Mouse (Mus musculus) gastrocnemius, postnatal 36 days (tissue): ENCODE measurements around the gene Flrt3. TPM values are rescaled to one million over a fixed set of nuclear protein-coding genes. Genes with fewer than 3 reads are reported as not detected.

ENCODE experiments used
- DNase-seq, 2 experiments: peaks; one replicate each; pipeline ENCODE4 v3.0.0; 2022
- intact Hi-C: fragments of 180-260 bp; cut with DNase I; formaldehyde crosslinking; loops from one replicate; pipeline ENCODE4 v1.15.1; 2025
- long read RNA-seq, 2 experiments: library from polyadenylated mRNA; stranded (forward); transcript quantifications; one replicate each; pipeline ENCODE4 v2.0.0; 2021
- total RNA-seq, 2 experiments: library from RNA; stranded (reverse); gene quantifications; 2 replicates each; pipeline ENCODE4 v1.2.3; 2021

Flrt3 gene
- total RNA-seq, result under 1 TPM; 0.26 to 0.35 TPM
- long read RNA-seq, experiment 1, result 0 reads
- long read RNA-seq, experiment 2, result 0 reads

- peak; percentile 49 to 70 for DNase-seq
- intact Hi-C loops, result no loop called here
These were observed at the start of gene Flrt3 for GRCm38 (mm10) chr2:140670963-140671702. Gene Flrt3 (minus strand): TSS chr2:140671469.

- intact Hi-C loops, result no loop called here
- DNase-seq, result no peak
These were observed 46.1 kb upstream of the Flrt3 start for GRCm38 (mm10) chr2:140717407-140717806.

GRCm38 (mm10) chr2:140715822-140716221, 44.6 kb upstream of the Flrt3 start:
- intact Hi-C loops, result no loop called here
- DNase-seq, result no peak

GRCm38 (mm10) chr2:140707550-140707949, 36.3 kb upstream of the Flrt3 start:
- intact Hi-C loops, result no loop called here
- DNase-seq, result no peak

GRCm38 (mm10) chr2:140705278-140705677, 34.0 kb upstream of the Flrt3 start:
- intact Hi-C loops, result no loop called here
- DNase-seq, result no peak

GRCm38 (mm10) chr2:140704146-140704545, 32.9 kb upstream of the Flrt3 start:
- DNase-seq, result no peak
- intact Hi-C loops, result no loop called here

GRCm38 (mm10) chr2:140703377-140703776, 32.1 kb upstream of the Flrt3 start:
- no peak for DNase-seq
- intact Hi-C loops, result no loop called here

GRCm38 (mm10) chr2:140698585-140698984, 27.3 kb upstream of the Flrt3 start:
- intact Hi-C loops, result no loop called here
- DNase-seq, result no peak

GRCm38 (mm10) chr2:140693845-140694244, 22.6 kb upstream of the Flrt3 start:
- intact Hi-C loops, result no loop called here
- DNase-seq, result no peak

- DNase-seq, result no peak
- intact Hi-C loops, result no loop called here
These were observed 21.2 kb upstream of the Flrt3 start for GRCm38 (mm10) chr2:140692461-140692860.

GRCm38 (mm10) chr2:140691403-140691802, 20.1 kb upstream of the Flrt3 start:
- DNase-seq, result no peak
- intact Hi-C loops, result no loop called here

- no peak for DNase-seq
- intact Hi-C loops, result no loop called here
These were observed 19.6 kb upstream of the Flrt3 start for GRCm38 (mm10) chr2:140690906-140691305.

- intact Hi-C loops, result no loop called here
- DNase-seq, result no peak
These were observed 5.5 kb upstream of the Flrt3 start for GRCm38 (mm10) chr2:140676728-140677127.

GRCm38 (mm10) chr2:140673466-140673865, 2.2 kb upstream of the Flrt3 start:
- intact Hi-C loops, result no loop called here
- no peak for DNase-seq

GRCm38 (mm10) chr2:140670457-140670856, 812 bp downstream of the Flrt3 start:
- peak in 1 of 2 experiments; percentile 18 for DNase-seq
- intact Hi-C loops, result no loop called here

GRCm38 (mm10) chr2:140669786-140670185, 1.5 kb downstream of the Flrt3 start:
- DNase-seq, result no peak
- intact Hi-C loops, result no loop called here

GRCm38 (mm10) chr2:140669081-140669480, 2.2 kb downstream of the Flrt3 start:
- no peak for DNase-seq
- intact Hi-C loops, result no loop called here

GRCm38 (mm10) chr2:140668311-140668710, 3.0 kb downstream of the Flrt3 start:
- intact Hi-C loops, result no loop called here

GRCm38 (mm10) chr2:140667261-140668047, 3.8 kb downstream of the Flrt3 start:
- intact Hi-C loops, result no loop called here

More at GRCm38 (mm10) chr2:140668311-140668710, 3.0 kb downstream of the Flrt3 start:
- peak in 1 of 2 experiments; percentile 23 for DNase-seq

GRCm38 (mm10) chr2:140666846-140667245, 4.4 kb downstream of the Flrt3 start:
- intact Hi-C loops, result no loop called here

More at GRCm38 (mm10) chr2:140667261-140668047, 3.8 kb downstream of the Flrt3 start:
- no peak for DNase-seq

GRCm38 (mm10) chr2:140664381-140664780, 6.9 kb downstream of the Flrt3 start:
- DNase-seq, result no peak
- intact Hi-C loops, result no loop called here

More at GRCm38 (mm10) chr2:140666846-140667245, 4.4 kb downstream of the Flrt3 start:
- no peak for DNase-seq
